Mouse (Mus musculus): ENCODE data around the gene Phpt1. TPM values are rescaled to one million over a fixed set of nuclear protein-coding genes. Genes with fewer than 3 reads are reported as not detected.

Phpt1 gene
- 161 and 167 TPM in 2 replicates for polyA plus RNA-seq (2014; fragmentation: Nextera tagmentation; extraction: Ambion mirVana)

DNA sequence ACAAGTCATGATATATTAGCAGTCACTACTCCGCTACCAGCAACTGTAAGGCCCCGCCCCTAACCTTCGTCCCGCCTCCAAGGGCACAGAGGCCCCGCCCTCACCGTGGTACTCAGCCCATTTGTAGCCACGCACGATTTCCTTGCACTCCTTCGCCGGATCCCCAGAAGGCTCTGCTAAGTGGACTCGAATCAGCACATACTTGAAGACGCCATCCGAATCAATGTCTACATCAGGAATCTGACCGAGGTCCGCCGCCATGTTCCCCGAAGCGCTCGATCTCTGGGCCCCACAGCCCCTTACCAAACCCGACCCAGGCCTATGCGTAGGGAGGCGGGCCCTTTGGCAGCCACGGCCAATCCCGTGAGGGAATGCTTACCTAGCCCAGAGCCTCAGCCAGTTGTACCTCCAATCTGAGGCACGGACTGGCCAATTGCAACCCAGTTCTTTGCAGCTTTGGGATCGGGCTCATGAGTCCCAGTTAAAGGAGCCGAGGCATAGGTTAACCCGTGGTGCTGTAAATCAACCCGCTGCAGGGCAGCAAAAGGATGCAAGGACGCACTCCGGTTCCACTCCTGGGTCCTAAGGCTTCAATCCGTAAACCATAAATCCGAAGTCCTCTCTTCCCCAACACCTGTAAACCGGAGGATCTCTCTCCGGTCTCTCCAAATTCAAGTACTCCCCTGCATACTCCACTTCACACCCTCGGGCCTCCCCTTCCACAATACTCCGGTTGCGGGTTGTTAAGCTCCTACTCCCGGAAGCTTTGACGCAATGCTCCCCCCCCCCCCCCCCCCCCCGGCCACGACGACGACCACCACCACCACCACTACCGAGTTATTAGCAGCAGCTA is at the start of gene Phpt1, which contains the start of gene Mamdc4:
Gene Phpt1, minus strand, starts transcription at position 646 of the 853 bp plus-strand sequence.
Gene Mamdc4, minus strand, starts transcription at position 267 of the 853 bp plus-strand sequence.
- Histone ChIP-seq H3K9ac (ENCODE audit: low read depth, low read length) (peak within 1 kb of the TSS; percentile 63; the same call in 1 of the 2 replicates), H3K9me3 (ENCODE audit: control insufficient read depth, low read length) (no peaks in the 10 kb centered on the region), H3K36me3 (ENCODE audit: control insufficient read depth, insufficient read depth, low read length) (no peaks in the 10 kb centered on the region), H3K27me3 (ENCODE audit: control insufficient read depth, insufficient read depth, low read length) (peaks cover 42% of the 10 kb centered on the region), H3K27ac (ENCODE audit: low read depth, low read length) (peak within 1 kb of the TSS; percentile 76), H3K4me2 (replicated peaks; ENCODE audit: low read depth, low read length) (peak within 1 kb of the TSS; percentile 92), H3K4me3 (ENCODE audit: low read depth, low read length) (peak within 1 kb of the TSS; percentile 60), H3K4me1 (replicated peaks; ENCODE audit: control insufficient read depth, insufficient read depth, low read length) (peaks cover 21% of the 10 kb centered on the region)
- peak; percentile 97 for DNase-seq (ENCODE audit: low spot score)
- under 1% methylated on average over 42 of the region's 45 CpGs for WGBS
- ATAC-seq (ENCODE audit: low FRiP score): peak; percentile 98

DNA sequence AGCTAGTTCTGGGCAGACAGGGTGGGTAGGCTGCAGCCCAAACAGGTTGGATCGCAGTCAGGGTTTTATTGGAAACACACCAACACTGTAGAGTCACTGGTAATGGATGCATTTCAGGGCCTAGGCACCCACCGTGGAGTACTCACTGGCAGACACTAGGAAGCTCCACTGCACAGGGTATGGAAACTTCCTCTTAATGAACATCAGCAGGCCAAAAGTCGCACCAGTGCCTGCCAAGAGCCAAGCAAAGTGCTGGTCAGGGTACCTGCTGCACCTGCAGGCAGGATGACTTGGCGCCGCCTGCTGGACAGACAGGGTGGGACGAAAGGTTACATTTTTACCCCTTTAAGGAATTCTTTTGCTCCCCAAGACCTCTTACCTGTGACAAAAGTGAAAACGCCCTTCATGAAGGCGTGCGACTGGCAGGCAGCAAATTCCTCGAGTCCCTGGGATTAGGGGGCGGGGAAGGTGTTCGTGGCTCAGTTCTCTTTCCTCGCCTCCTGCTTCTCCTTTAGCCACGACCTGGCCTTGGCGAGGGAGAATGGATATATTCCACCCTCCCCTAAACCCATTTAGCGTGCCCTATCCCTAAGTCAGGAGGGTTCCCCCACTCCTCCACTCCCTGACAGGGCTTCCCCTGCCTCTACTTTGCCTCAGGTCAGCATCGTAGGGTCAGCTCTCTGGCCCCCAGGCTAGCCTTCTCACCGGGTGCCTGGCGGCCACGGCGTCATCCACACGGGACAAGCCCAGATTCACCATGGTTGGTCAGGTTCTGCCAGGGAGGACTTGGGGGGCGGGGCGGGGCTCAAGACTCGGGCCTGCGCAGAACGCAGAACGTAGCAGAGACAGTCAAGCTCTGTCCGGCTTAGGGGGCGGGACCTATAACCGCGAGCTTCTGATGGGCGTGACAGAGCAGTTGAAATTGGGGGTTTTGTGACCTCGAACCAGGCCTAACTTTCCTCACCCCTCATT is 46.5 kb upstream of the Phpt1 start, which contains the start of gene Tmem141:
Gene Tmem141, minus strand, starts transcription at position 777 of the 972 bp plus-strand sequence.
- H3K4me3 ChIP-seq (ENCODE audit: low read depth, low read length): peak within 1 kb of the TSS; percentile 34

DNA sequence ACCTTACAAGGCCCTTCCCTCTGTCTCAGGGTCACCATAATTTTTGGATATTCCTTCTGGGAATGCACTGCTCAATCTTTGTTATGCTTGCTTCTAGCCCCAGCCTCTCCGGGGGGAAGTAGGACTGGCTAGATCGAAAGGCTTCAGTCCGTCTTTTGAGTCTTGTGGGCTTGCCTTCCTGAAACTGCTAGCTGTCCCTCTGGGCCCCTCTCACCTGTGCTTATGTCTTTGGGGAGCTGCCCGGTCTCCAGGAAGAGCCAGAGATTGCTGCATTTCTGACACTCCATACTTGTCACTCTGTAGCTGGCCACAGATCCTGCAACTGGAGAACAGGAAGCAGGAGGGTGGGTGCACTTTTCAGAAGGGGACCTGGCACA is 45.8 kb upstream of the Phpt1 start:
- DNase-seq (ENCODE audit: low spot score): no peak
- Histone ChIP-seq H3K4me1 (replicated peaks; ENCODE audit: control insufficient read depth, insufficient read depth, low read length) (no peaks in the 10 kb centered on the region), H3K27me3 (ENCODE audit: control insufficient read depth, insufficient read depth, low read length) (peaks cover 20% of the 10 kb centered on the region), H3K9me3 (ENCODE audit: control insufficient read depth, low read length) (no peaks in the 10 kb centered on the region), H3K27ac (ENCODE audit: low read depth, low read length) (no peak overlapping the region), H3K4me3 (ENCODE audit: low read depth, low read length) (no peak overlapping the region), H3K4me2 (replicated peaks; ENCODE audit: low read depth, low read length) (no peak overlapping the region; the same call in 1 of the 2 replicates), H3K9ac (ENCODE audit: low read depth, low read length) (no peak overlapping the region), H3K36me3 (ENCODE audit: control insufficient read depth, insufficient read depth, low read length) (no peaks in the 10 kb centered on the region)
- no peak for ATAC-seq (ENCODE audit: low FRiP score)
- 91% methylated on average over 4 of the region's 4 CpGs for WGBS

More for the DNA sequence above, 46.5 kb upstream of the Phpt1 start, which contains the start of gene Tmem141:
- Histone ChIP-seq H3K9me3 (ENCODE audit: control insufficient read depth, low read length) (no peaks in the 10 kb centered on the region), H3K36me3 (ENCODE audit: control insufficient read depth, insufficient read depth, low read length) (no peaks in the 10 kb centered on the region), H3K9ac (ENCODE audit: low read depth, low read length) (peak within 1 kb of the TSS; percentile 55; the same call in 1 of the 2 replicates), H3K4me2 (replicated peaks; ENCODE audit: low read depth, low read length) (peak within 1 kb of the TSS; percentile 65), H3K27ac (ENCODE audit: low read depth, low read length) (no peak within 1 kb of the TSS), H3K27me3 (ENCODE audit: control insufficient read depth, insufficient read depth, low read length) (peaks cover 13% of the 10 kb centered on the region), H3K4me1 (replicated peaks; ENCODE audit: control insufficient read depth, insufficient read depth, low read length) (no peaks in the 10 kb centered on the region)
- peak; percentile 84 for DNase-seq (ENCODE audit: low spot score)
- 7% methylated on average over 34 of the region's 34 CpGs for WGBS
- ATAC-seq (ENCODE audit: low FRiP score): peak; percentile 92

DNA sequence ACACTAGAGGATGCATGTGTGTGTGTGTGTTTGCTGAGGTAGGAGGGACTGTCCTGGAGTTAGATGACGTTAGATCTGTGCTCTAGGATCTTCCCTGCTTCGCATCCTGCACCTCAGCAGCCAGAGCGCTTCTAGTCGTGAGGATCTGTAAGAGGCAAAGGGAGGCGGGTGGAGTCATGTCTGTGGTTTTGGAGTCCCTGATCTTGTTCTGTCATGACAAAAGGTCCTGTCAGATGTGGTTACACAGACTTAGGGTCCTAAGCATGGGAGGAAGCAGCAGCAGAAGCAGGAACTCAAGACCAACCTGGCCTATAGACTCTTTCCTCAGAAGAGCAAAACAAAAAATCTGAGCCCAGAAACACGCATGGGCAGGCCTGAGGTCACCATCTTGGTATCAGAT is 45.4 kb upstream of the Phpt1 start:
- H3K27me3 ChIP-seq (ENCODE audit: control insufficient read depth, insufficient read depth, low read length): peaks cover 24% of the 10 kb centered on the region
- DNase-seq (ENCODE audit: low spot score): no peak
- H3K4me2 ChIP-seq (replicated peaks; ENCODE audit: low read depth, low read length): no peak overlapping the region
- no peak for ATAC-seq (ENCODE audit: low FRiP score)
- H3K4me3 ChIP-seq (ENCODE audit: low read depth, low read length): no peak overlapping the region
- H3K9ac ChIP-seq (ENCODE audit: low read depth, low read length): no peak overlapping the region
- H3K9me3 ChIP-seq (ENCODE audit: control insufficient read depth, low read length): no peaks in the 10 kb centered on the region
- no peak overlapping the region for H3K27ac ChIP-seq (ENCODE audit: low read depth, low read length)
- H3K4me1 ChIP-seq (replicated peaks; ENCODE audit: control insufficient read depth, insufficient read depth, low read length): no peaks in the 10 kb centered on the region
- 86% methylated on average over 6 of the region's 6 CpGs for WGBS
- H3K36me3 ChIP-seq (ENCODE audit: control insufficient read depth, insufficient read depth, low read length): no peaks in the 10 kb centered on the region

DNA sequence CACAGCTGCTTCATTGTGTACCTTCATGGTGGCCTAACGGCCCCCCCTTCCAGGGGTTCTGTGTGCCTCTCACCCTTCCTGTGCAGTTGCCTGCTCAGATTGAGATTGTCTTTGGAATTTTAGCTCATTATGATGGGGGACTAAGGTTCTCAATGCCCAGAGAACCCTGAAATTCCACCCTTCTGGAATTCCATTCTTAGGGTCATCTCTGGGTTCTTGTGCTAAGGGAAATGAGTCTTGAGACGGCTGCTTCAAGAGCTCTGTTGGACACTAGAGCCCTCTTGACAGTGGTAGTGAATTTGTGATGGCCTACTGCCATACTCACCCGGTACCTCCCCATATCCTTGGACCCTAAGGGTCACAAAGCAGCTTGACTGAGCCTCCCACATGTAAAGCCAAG is 42.6 kb upstream of the Phpt1 start, which contains the start of gene Ccdc183:
Gene Ccdc183, minus strand, starts transcription at position 101 of the 400 bp plus-strand sequence.
- no peaks in the 10 kb centered on the region for H3K36me3 ChIP-seq (ENCODE audit: control insufficient read depth, insufficient read depth, low read length)
- no peaks in the 10 kb centered on the region for H3K9me3 ChIP-seq (ENCODE audit: control insufficient read depth, low read length)
- no peaks in the 10 kb centered on the region for H3K4me1 ChIP-seq (replicated peaks; ENCODE audit: control insufficient read depth, insufficient read depth, low read length)
- no peak for DNase-seq (ENCODE audit: low spot score)
- H3K27me3 ChIP-seq (ENCODE audit: control insufficient read depth, insufficient read depth, low read length): peaks cover 28% of the 10 kb centered on the region
- no peak within 1 kb of the TSS for H3K9ac ChIP-seq (ENCODE audit: low read depth, low read length)
- H3K27ac ChIP-seq (ENCODE audit: low read depth, low read length): no peak within 1 kb of the TSS
- no peak within 1 kb of the TSS for H3K4me2 ChIP-seq (replicated peaks; ENCODE audit: low read depth, low read length)
- H3K4me3 ChIP-seq (ENCODE audit: low read depth, low read length): no peak within 1 kb of the TSS
- ATAC-seq (ENCODE audit: low FRiP score): no peak
- 81% methylated on average over 3 of the region's 3 CpGs for WGBS

DNA sequence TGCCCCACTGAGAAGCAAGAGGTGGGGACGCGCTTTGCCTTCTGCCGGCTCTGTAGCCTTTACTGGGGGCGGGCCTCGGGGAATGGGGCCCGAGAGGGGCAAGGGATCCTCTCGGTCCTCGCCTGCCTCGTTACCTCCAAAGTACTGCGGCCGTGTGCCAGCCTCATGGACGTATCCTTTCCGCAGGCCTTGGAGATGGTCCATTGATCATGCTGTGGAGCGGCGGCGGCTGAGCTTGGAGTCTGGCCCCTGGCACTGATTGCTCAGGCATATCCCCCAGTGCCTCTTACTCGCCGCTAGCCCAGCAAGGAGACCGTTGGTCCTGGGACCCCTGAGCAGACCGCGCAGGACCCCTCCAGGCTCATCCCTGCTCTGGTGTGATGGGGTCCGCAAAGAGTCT is 41.4 kb upstream of the Phpt1 start:
- H3K4me2 ChIP-seq (replicated peaks; ENCODE audit: low read depth, low read length): no peak overlapping the region

DNA sequence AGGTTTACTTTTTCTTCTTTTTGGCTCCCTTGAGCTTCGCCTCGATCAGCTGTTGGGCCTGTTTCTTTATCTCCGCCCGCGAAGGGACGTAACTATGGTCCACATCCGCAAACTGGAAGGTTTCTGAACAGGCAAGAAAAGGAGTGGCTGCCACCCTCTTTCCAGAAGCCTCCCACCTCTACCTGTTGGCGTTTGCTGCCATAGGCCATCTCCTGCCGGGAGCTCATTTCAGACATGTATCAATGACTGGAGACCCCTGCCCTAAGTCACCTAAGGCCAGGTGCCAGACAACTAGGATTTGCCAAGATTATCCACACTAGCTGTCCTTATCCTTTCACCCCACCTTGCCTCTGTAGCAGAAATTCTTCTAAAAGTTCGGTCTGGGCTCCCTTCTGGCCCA is 33.6 kb upstream of the Phpt1 start:
- H3K4me1 ChIP-seq (replicated peaks; ENCODE audit: control insufficient read depth, insufficient read depth, low read length): peaks cover 3% of the 10 kb centered on the region; the same call in 1 of the 2 replicates
- H3K9ac ChIP-seq (ENCODE audit: low read depth, low read length): peak overlapping the region; percentile 96
- no peak; the same call in 1 of the 2 replicates for ATAC-seq (ENCODE audit: low FRiP score)
- DNase-seq (ENCODE audit: low spot score): no peak
- no peak overlapping the region for H3K27ac ChIP-seq (ENCODE audit: low read depth, low read length)
- WGBS: 69% methylated on average over 10 of the region's 10 CpGs
- H3K9me3 ChIP-seq (ENCODE audit: control insufficient read depth, low read length): no peaks in the 10 kb centered on the region
- peaks cover 7% of the 10 kb centered on the region; the same call in 1 of the 2 replicates for H3K27me3 ChIP-seq (ENCODE audit: control insufficient read depth, insufficient read depth, low read length)
- no peaks in the 10 kb centered on the region for H3K36me3 ChIP-seq (ENCODE audit: control insufficient read depth, insufficient read depth, low read length)
- H3K4me3 ChIP-seq (ENCODE audit: low read depth, low read length): peak overlapping the region; percentile 96
- H3K4me2 ChIP-seq (replicated peaks; ENCODE audit: low read depth, low read length): peak overlapping the region; percentile 64

More for the DNA sequence above, 41.4 kb upstream of the Phpt1 start:
- Histone ChIP-seq H3K9ac (ENCODE audit: low read depth, low read length) (0 out of 2 replicates have a peak overlapping the region, but pooled peaks have one; percentile 19), H3K36me3 (ENCODE audit: control insufficient read depth, insufficient read depth, low read length) (no peaks in the 10 kb centered on the region), H3K4me3 (ENCODE audit: low read depth, low read length) (no peak overlapping the region), H3K27ac (ENCODE audit: low read depth, low read length) (no peak overlapping the region), H3K9me3 (ENCODE audit: control insufficient read depth, low read length) (no peaks in the 10 kb centered on the region), H3K4me1 (replicated peaks; ENCODE audit: control insufficient read depth, insufficient read depth, low read length) (no peaks in the 10 kb centered on the region), H3K27me3 (ENCODE audit: control insufficient read depth, insufficient read depth, low read length) (peaks cover 28% of the 10 kb centered on the region)
- ATAC-seq (ENCODE audit: low FRiP score): no peak
- WGBS: 22% methylated on average over 22 of the region's 22 CpGs
- DNase-seq (ENCODE audit: low spot score): peak; percentile 6
